Mouse (Mus musculus): ENCODE measurements around the gene Trim44.

The Trim44 gene

DNA sequence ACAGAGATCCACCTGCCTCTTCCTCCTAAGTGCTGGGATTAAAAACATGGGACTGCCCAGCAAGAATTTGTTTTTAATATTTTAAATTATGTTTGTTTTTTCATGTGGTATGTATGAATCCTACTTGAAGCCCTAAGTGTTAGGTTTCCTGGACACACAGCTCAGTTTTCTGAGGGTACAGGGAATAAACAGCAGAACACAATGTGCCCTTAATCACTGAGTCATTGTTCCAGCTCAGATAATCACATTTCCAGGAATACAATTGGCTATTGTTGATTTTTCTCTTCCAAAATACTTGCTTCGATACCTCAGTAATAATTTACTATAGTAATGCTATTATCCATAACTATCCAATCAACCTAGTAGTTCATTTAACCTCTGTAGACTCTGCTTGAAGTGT, 115.6 kb downstream of the Trim44 start:
- in situ Hi-C loops (cut with MboI, MseI) = loop anchor here (5.0 kb wide), 1 partner anchor 390 kb away; no protein-coding TSS in a partner anchor

GRCm38 (mm10) chr2:102291533-102291932, 116.1 kb downstream of the Trim44 start:
- in situ Hi-C loops (cut with MboI, MseI) = loop anchor here (5.0 kb wide), 1 partner anchor 389 kb away; no protein-coding TSS in a partner anchor

- in situ Hi-C loops (cut with MboI, MseI) = loop anchor here (5.0 kb wide), 1 partner anchor 388 kb away; no protein-coding TSS in a partner anchor
Observed at GRCm38 (mm10) chr2:102290041-102290440, 117.6 kb downstream of the Trim44 start.

DNA sequence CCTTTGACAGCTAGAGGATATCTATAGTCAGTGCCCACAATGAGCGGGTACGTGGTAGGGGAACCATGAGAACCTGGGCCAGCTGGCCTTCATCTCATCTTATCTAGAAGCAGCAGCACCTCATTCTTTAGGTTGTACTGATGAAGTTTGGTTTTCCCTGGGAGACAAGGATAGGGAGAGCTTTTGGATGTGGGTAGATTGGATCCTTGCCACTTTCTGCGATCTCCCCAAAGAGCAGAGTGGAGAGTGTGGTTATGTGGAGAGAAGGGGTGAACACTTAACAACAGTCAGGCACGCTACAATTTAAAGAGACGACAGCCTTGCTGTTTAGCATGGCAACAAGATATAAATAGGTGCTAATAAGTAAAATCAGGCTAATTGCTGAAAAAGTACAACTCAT, 119.0 kb downstream of the Trim44 start:
- in situ Hi-C loops (cut with MboI, MseI) = no loop called here

DNA sequence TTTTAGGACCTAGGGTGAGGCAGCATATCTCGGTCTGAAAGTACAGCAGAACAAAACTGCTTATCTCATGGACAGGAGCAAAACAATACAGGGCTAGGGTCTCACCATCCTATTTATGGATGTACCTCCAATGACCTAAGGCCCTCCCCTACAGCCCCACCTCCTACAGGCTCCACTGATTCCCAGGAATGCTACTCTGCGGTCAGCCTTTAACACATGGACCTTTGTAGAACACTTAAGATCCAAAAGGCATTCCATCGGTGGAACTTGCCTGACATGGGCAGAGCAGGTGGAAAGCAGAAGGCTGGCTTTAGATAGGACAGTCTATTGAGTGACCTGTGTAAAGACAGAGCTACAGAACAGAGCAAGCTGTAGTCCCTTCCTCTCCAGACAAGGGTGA, 120.3 kb downstream of the Trim44 start:
- in situ Hi-C loops (cut with MboI, MseI) = no loop called here

DNA sequence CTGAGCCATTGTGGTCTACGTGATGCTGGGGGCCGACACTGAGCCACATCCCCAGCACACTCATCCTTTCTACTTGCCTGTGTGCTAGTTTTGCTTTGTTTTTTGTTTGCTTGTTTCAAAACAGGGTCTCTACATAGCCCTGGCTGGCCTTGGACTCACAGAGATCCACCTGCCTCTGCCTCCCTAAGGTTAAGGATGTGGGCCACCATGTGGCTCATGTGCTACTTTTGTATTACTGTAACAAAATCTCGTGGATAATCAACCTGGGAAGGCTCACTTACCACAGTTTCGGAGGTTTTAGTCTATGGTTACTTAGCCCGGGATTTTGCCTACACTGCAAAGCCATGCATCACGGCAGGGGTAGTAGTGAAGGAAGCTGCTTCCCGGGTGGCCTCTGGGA, 125.5 kb downstream of the Trim44 start:
- in situ Hi-C loops (cut with MboI, MseI) = no loop called here

- in situ Hi-C loops (cut with MboI, MseI) = no loop called here
Observed at GRCm38 (mm10) chr2:102279779-102280178, 127.8 kb downstream of the Trim44 start.

- in situ Hi-C loops (cut with MboI, MseI) = no loop called here
Observed at GRCm38 (mm10) chr2:102277946-102278345, 129.7 kb downstream of the Trim44 start.

GRCm38 (mm10) chr2:102273280-102273679, 134.3 kb downstream of the Trim44 start:
- in situ Hi-C loops (cut with MboI, MseI) = no loop called here

DNA sequence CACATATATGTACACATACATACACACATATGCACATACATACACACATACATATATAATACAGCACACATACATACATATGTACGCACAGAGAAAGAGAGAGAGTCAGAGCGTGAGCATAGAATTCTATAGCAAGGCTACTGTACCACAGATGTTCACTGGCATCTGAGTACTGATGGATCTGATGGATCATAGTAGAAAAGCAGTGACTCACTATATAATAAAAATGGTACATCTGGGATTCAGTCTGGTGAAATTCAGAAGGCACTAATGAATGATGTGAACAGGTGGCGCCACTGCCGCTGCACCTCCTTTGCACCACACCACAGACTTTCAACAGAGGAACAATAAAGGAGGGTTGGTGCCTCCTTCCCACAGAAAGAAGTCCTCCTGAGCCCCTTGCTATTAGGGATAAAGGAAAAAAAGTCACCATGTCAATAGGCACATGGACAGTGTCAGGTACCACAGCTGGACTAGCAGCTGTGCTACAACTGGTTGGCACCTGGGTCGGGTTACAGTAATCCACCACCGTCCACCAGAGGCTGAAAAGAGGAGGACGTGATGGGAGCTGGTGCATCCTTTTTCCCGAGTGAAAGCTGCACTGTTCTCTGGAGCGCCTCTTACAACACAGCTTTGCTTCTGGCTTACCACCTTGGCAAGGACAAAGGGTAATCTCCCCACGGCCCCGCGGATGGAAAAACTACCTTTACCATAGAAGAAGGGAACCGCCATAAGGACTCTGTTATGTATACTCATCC, 139.9 kb downstream of the Trim44 start:
- in situ Hi-C loops (cut with MboI, MseI) = no loop called here

DNA sequence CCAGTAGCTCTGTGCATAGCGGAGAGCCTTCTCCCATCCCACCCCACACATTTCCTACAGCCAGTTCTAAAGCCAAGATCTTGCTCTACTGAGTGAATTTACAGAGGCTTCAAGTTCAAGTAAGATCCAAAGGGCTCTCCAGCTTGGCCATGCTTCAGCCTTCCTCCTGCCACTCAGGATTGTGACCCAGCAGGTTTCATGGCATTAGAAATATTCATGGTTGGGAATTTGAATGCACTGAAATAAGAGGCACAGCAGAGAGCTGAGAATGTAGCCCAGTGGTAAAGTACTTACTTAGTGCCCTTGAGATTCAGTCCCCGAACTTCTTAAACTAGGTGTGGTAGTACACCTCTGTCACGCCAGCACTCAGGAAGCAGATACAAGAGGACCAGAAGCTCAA, 140.7 kb downstream of the Trim44 start:
- in situ Hi-C loops (cut with MboI, MseI) = no loop called here

DNA sequence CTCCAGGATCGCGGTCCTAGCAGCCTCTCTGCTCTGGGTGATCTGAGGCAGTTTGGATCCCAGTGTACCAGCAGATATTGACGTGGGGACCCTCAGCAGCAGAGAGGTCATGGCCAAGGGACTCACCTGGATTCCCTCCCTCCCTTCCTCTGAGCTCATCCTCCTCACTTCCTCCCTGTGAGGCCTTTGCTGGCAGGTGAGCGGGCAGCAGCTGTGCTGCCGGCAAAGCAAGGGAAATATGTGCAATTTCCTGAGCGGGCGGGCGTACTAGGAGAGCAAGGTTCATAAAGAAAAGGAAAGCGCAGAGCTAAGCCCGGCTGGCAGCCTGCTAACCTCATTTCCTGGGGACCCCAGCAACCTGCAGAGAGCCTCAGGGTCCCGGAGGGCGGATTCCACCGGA, 148.5 kb downstream of the Trim44 start:
- in situ Hi-C loops (cut with MboI, MseI) = no loop called here

GRCm38 (mm10) chr2:102258682-102259081, 148.9 kb downstream of the Trim44 start:
- in situ Hi-C loops (cut with MboI, MseI) = no loop called here

- in situ Hi-C loops (cut with MboI, MseI) = no loop called here
Observed at GRCm38 (mm10) chr2:102257964-102258605, 149.5 kb downstream of the Trim44 start.

- in situ Hi-C loops (cut with MboI, MseI) = no loop called here
Observed at GRCm38 (mm10) chr2:102256591-102257335, 150.9 kb downstream of the Trim44 start.

DNA sequence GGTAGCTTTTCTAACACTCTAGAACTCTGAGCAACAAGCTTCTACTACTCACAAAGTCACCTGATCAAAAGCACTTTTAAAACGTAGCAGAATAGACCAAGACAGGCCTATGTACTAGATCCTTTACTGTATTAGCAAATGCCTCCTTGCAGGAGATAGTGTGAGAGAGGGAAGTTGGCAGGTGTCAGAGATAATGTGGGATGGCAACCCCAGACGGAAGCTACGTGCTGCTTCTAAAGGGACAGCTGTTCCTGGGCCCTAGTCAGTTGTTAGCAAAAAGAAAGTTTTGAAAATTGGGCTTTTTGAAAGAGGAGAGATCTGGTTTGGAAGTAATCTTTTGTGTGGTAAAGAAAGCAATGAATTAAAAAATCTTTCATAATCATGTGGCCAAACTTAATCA, 151.5 kb downstream of the Trim44 start:
- in situ Hi-C loops (cut with MboI, MseI) = no loop called here

DNA sequence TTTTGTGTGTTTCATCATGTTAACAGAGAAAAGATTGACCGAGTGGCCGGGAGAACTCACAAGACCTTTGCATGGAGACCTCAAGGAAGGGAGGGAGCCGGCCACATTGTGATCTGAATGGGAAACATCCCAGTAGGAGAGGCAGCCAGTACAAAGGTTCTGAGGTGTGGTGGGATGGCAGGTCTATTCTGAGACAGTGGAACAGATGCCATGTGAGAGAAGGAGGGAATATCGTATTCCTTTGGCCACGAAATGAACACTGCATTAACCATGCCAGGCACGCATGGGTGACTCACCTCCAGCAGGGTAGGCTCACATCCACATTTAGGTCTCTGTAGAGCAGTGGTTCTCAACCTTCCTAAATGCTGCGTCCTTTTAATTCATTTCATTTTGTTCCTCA, 154.4 kb downstream of the Trim44 start:
- in situ Hi-C loops (cut with MboI, MseI) = no loop called here

- in situ Hi-C loops (cut with MboI, MseI) = no loop called here
Observed at GRCm38 (mm10) chr2:102252651-102253050, 155.0 kb downstream of the Trim44 start.
